Mouse (Mus musculus): ENCODE results near the gene Syndig1. TPM values are rescaled to one million over a fixed set of nuclear protein-coding genes. Genes with fewer than 3 reads are reported as not detected.
A peak's percentile ranks its signal among the peaks of the same experiment; 100 is the strongest.

The Syndig1 gene
- polyA plus RNA-seq, 1 experiment = not detected

- H3K4me3 ChIP-seq (ENCODE audit: insufficient read depth, low read depth, low read length) = peak within 1 kb of the TSS; percentile 83
- H3K27ac ChIP-seq (ENCODE audit: insufficient read depth, low read depth, low read length) = 0 out of 2 replicates have a peak within 1 kb of the TSS, but pooled peaks have one; percentile 27
- TF ChIP-seq CTCF (IDR thresholded peaks at IDR 0.05; ENCODE audit: insufficient read depth, low read depth, low read length) (no peak), POLR2A (IDR thresholded peaks at IDR 0.05; ENCODE audit: insufficient read depth, low read depth, low read length) (no peak)
- under 1% methylated on average over 79 of the region's 82 CpGs for WGBS
- H3K4me1 ChIP-seq (ENCODE audit: control insufficient read depth, insufficient read depth, low read length) = peaks cover 16% of the 10 kb centered on the region; the same call in 1 of the 2 replicates
Measured at GRCm38 (mm10) chr2:149830536-149831458, 1.8 kb downstream of the Syndig1 start, which contains the start of gene C530025M09Rik. TSS of gene C530025M09Rik (minus strand) at chr2:149831213.

- no peak for TF ChIP-seq CTCF (IDR thresholded peaks at IDR 0.05; ENCODE audit: insufficient read depth, low read depth, low read length)
- TF ChIP-seq POLR2A (IDR thresholded peaks at IDR 0.05; ENCODE audit: insufficient read depth, low read depth, low read length) = no peak
- 3% methylated on average over 29 of the region's 29 CpGs for WGBS
- peaks cover 16% of the 10 kb centered on the region; the same call in 1 of the 2 replicates for H3K4me1 ChIP-seq (ENCODE audit: control insufficient read depth, insufficient read depth, low read length)
- peak overlapping the region; percentile 83 for H3K4me3 ChIP-seq (ENCODE audit: insufficient read depth, low read depth, low read length)
- H3K27ac ChIP-seq (ENCODE audit: insufficient read depth, low read depth, low read length) = no peak overlapping the region
Measured at GRCm38 (mm10) chr2:149831459-149832245, 2.6 kb downstream of the Syndig1 start.

GRCm38 (mm10) chr2:149832301-149832700 lies 3.3 kb downstream of the Syndig1 start:
- TF ChIP-seq POLR2A (IDR thresholded peaks at IDR 0.05; ENCODE audit: insufficient read depth, low read depth, low read length) (no peak), CTCF (IDR thresholded peaks at IDR 0.05; ENCODE audit: insufficient read depth, low read depth, low read length) (no peak)
- peak overlapping the region; percentile 83 for H3K4me3 ChIP-seq (ENCODE audit: insufficient read depth, low read depth, low read length)
- 50% methylated on average over 5 of the region's 5 CpGs for WGBS
- peaks cover 16% of the 10 kb centered on the region; the same call in 1 of the 2 replicates for H3K4me1 ChIP-seq (ENCODE audit: control insufficient read depth, insufficient read depth, low read length)
- H3K27ac ChIP-seq (ENCODE audit: insufficient read depth, low read depth, low read length) = no peak overlapping the region

GRCm38 (mm10) chr2:149835091-149835490 lies 6.1 kb downstream of the Syndig1 start:
- Histone ChIP-seq H3K4me3 (ENCODE audit: insufficient read depth, low read depth, low read length) (no peak overlapping the region), H3K27ac (ENCODE audit: insufficient read depth, low read depth, low read length) (no peak overlapping the region), H3K4me1 (ENCODE audit: control insufficient read depth, insufficient read depth, low read length) (peaks cover 13% of the 10 kb centered on the region; the same call in 1 of the 2 replicates)
- WGBS = 91% methylated on average over 1 of the region's 1 CpGs
- TF ChIP-seq POLR2A (IDR thresholded peaks at IDR 0.05; ENCODE audit: insufficient read depth, low read depth, low read length) = no peak
- no peak for TF ChIP-seq CTCF (IDR thresholded peaks at IDR 0.05; ENCODE audit: insufficient read depth, low read depth, low read length)

GRCm38 (mm10) chr2:149836471-149837135 lies 7.6 kb downstream of the Syndig1 start:
- WGBS = 87% methylated on average over 2 of the region's 2 CpGs
- TF ChIP-seq CTCF (IDR thresholded peaks at IDR 0.05; ENCODE audit: insufficient read depth, low read depth, low read length) (no peak), POLR2A (IDR thresholded peaks at IDR 0.05; ENCODE audit: insufficient read depth, low read depth, low read length) (no peak)
- Histone ChIP-seq H3K27ac (ENCODE audit: insufficient read depth, low read depth, low read length) (no peak overlapping the region), H3K4me3 (ENCODE audit: insufficient read depth, low read depth, low read length) (no peak overlapping the region), H3K4me1 (ENCODE audit: control insufficient read depth, insufficient read depth, low read length) (peaks cover 9% of the 10 kb centered on the region; the same call in 1 of the 2 replicates)

- H3K4me3 ChIP-seq (ENCODE audit: insufficient read depth, low read depth, low read length) = no peak overlapping the region
- no peaks in the 10 kb centered on the region for H3K4me1 ChIP-seq (ENCODE audit: control insufficient read depth, insufficient read depth, low read length)
- 81% methylated on average over 2 of the region's 2 CpGs for WGBS
- TF ChIP-seq CTCF (IDR thresholded peaks at IDR 0.05; ENCODE audit: insufficient read depth, low read depth, low read length) = no peak
- TF ChIP-seq POLR2A (IDR thresholded peaks at IDR 0.05; ENCODE audit: insufficient read depth, low read depth, low read length) = no peak
- no peak overlapping the region for H3K27ac ChIP-seq (ENCODE audit: insufficient read depth, low read depth, low read length)
Measured at GRCm38 (mm10) chr2:149839666-149840065, 10.7 kb downstream of the Syndig1 start.

GRCm38 (mm10) chr2:149844575-149844974 lies 15.6 kb downstream of the Syndig1 start:
- WGBS = 35% methylated on average over 2 of the region's 2 CpGs
- H3K4me3 ChIP-seq (ENCODE audit: insufficient read depth, low read depth, low read length) = no peak overlapping the region
- no peak overlapping the region for H3K27ac ChIP-seq (ENCODE audit: insufficient read depth, low read depth, low read length)
- no peaks in the 10 kb centered on the region for H3K4me1 ChIP-seq (ENCODE audit: control insufficient read depth, insufficient read depth, low read length)
- TF ChIP-seq CTCF (IDR thresholded peaks at IDR 0.05; ENCODE audit: insufficient read depth, low read depth, low read length) (no peak), POLR2A (IDR thresholded peaks at IDR 0.05; ENCODE audit: insufficient read depth, low read depth, low read length) (no peak)

- TF ChIP-seq POLR2A (IDR thresholded peaks at IDR 0.05; ENCODE audit: insufficient read depth, low read depth, low read length) = no peak
- no peak for TF ChIP-seq CTCF (IDR thresholded peaks at IDR 0.05; ENCODE audit: insufficient read depth, low read depth, low read length)
- no peak overlapping the region for H3K27ac ChIP-seq (ENCODE audit: insufficient read depth, low read depth, low read length)
- no peak overlapping the region for H3K4me3 ChIP-seq (ENCODE audit: insufficient read depth, low read depth, low read length)
- WGBS = 78% methylated on average over 4 of the region's 4 CpGs
- H3K4me1 ChIP-seq (ENCODE audit: control insufficient read depth, insufficient read depth, low read length) = no peaks in the 10 kb centered on the region
Measured at GRCm38 (mm10) chr2:149848778-149849177, 19.8 kb downstream of the Syndig1 start.
